Mouse (Mus musculus): ENCODE results near the gene Sulf2. TPM values are rescaled to one million over a fixed set of nuclear protein-coding genes. Genes with fewer than 3 reads are reported as not detected.

Sulf2 gene
- polyA plus RNA-seq, 1 experiment, result 18.6 TPM

DNA sequence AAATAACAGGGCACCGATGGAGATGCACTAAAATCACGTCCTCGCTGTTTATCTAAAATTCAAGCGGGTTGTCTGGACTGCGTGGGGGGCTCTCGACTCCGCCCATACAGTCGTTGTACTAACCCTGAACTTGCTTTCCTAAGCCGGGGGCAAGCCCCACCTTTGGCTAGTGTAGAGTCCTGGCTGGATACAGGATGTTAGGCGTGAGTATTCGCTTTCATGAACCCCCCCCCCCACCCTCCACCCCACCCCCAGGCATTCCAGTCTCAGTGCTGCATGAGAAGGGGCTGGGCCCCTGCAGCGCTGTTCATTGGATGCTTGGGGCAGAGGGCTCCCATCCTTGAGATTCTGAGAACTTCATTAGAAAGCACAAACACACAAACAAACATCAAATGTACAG, 659 bp upstream of the Sulf2 start:
- peaks cover 5% of the 10 kb centered on the region for H3K4me1 ChIP-seq (ENCODE audit: control insufficient read depth, insufficient read depth, low read length)
- H3K36me3 ChIP-seq (ENCODE audit: control insufficient read depth, insufficient read depth, low read length), result no peaks in the 10 kb centered on the region
- H3K27me3 ChIP-seq (replicated peaks; ENCODE audit: control insufficient read depth, insufficient read depth, low read length), result no peaks in the 10 kb centered on the region
- WGBS, result 21% methylated on average over 12 of the region's 12 CpGs
- no peak for DNase-seq
- TF ChIP-seq CTCF (conservative IDR thresholded peaks at IDR 0.05; ENCODE audit: insufficient read depth, insufficient read length, low read depth, low read length), result no peak
- TF ChIP-seq POLR2A (IDR thresholded peaks at IDR 0.05; ENCODE audit: low read depth, low read length), result no peak
- no peak overlapping the region for H3K27ac ChIP-seq (ENCODE audit: insufficient read depth, low read depth, low read length)
- H3K4me3 ChIP-seq (ENCODE audit: insufficient read depth, low read depth, low read length), result no peak overlapping the region

DNA sequence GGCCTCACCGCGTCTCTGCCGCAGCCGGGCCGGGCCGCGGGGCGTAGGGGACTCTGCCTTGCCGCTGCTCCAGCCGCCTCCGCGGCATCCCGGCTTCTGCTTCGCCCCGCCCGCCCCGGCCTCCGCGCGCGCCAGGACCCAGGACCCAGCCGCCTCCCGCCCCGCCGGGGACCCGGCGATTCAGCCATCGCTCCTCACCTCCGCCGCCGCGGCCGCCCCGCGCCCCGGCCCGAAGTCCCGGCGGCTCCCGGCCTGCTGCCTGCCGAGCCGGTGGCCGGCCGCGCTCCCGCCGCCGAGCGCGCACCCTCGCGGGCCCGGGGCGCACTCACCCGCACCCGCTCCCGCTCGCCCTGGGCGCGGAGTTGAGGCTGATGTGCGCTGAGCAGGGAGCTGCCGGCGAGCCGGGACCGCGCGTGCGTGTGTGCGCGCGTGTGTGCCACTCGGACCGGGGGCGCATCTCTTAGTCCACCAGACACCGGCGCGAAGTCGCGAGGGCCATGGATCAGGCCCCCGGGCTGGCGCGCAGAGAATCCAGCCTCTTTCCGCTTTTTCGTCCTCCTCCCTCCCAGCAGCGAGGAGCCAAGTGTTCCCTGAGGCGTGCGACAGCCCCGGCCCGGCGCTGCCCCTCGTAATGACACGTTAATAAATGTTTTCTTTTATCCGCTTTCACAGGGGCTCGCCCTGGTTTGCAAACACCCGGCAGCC, 562 bp downstream of the Sulf2 start:
- H3K27ac ChIP-seq (ENCODE audit: insufficient read depth, low read depth, low read length), result 0 out of 2 replicates have a peak overlapping the region, but pooled peaks have one; percentile 11
- no peaks in the 10 kb centered on the region for H3K27me3 ChIP-seq (replicated peaks; ENCODE audit: control insufficient read depth, insufficient read depth, low read length)
- no peak for DNase-seq
- no peak for TF ChIP-seq CTCF (conservative IDR thresholded peaks at IDR 0.05; ENCODE audit: insufficient read depth, insufficient read length, low read depth, low read length)
- TF ChIP-seq POLR2A (IDR thresholded peaks at IDR 0.05; ENCODE audit: low read depth, low read length), result no peak
- WGBS, result 3% methylated on average over 94 of the region's 95 CpGs
- peaks cover 5% of the 10 kb centered on the region for H3K4me1 ChIP-seq (ENCODE audit: control insufficient read depth, insufficient read depth, low read length)
- H3K4me3 ChIP-seq (ENCODE audit: insufficient read depth, low read depth, low read length), result peak overlapping the region; percentile 62
- H3K36me3 ChIP-seq (ENCODE audit: control insufficient read depth, insufficient read depth, low read length), result no peaks in the 10 kb centered on the region

GRCm38 (mm10) chr2:166153891-166154711, 1.4 kb downstream of the Sulf2 start:
- peak; percentile 37 for DNase-seq
- no peaks in the 10 kb centered on the region for H3K27me3 ChIP-seq (replicated peaks; ENCODE audit: control insufficient read depth, insufficient read depth, low read length)
- H3K27ac ChIP-seq (ENCODE audit: insufficient read depth, low read depth, low read length), result 0 out of 2 replicates have a peak overlapping the region, but pooled peaks have one; percentile 22
- no peak for TF ChIP-seq POLR2A (IDR thresholded peaks at IDR 0.05; ENCODE audit: low read depth, low read length)
- peaks cover 5% of the 10 kb centered on the region for H3K4me1 ChIP-seq (ENCODE audit: control insufficient read depth, insufficient read depth, low read length)
- 2% methylated on average over 51 of the region's 51 CpGs for WGBS
- H3K4me3 ChIP-seq (ENCODE audit: insufficient read depth, low read depth, low read length), result peak overlapping the region; percentile 62
- no peaks in the 10 kb centered on the region for H3K36me3 ChIP-seq (ENCODE audit: control insufficient read depth, insufficient read depth, low read length)

GRCm38 (mm10) chr2:166153399-166153793, 2.1 kb downstream of the Sulf2 start:
- TF ChIP-seq CTCF (conservative IDR thresholded peaks at IDR 0.05; ENCODE audit: insufficient read depth, insufficient read length, low read depth, low read length) (no peak), POLR2A (IDR thresholded peaks at IDR 0.05; ENCODE audit: low read depth, low read length) (no peak)
- no peak overlapping the region for H3K27ac ChIP-seq (ENCODE audit: insufficient read depth, low read depth, low read length)
- 43% methylated on average over 3 of the region's 3 CpGs for WGBS
- no peaks in the 10 kb centered on the region for H3K27me3 ChIP-seq (replicated peaks; ENCODE audit: control insufficient read depth, insufficient read depth, low read length)
- H3K36me3 ChIP-seq (ENCODE audit: control insufficient read depth, insufficient read depth, low read length), result no peaks in the 10 kb centered on the region
- 0 out of 2 replicates have a peak overlapping the region, but pooled peaks have one; percentile 3 for H3K4me3 ChIP-seq (ENCODE audit: insufficient read depth, low read depth, low read length)
- peak; percentile 27 for DNase-seq
- H3K4me1 ChIP-seq (ENCODE audit: control insufficient read depth, insufficient read depth, low read length), result peaks cover 5% of the 10 kb centered on the region

GRCm38 (mm10) chr2:166152734-166153398, 2.6 kb downstream of the Sulf2 start:
- DNase-seq, result peak; percentile 30
- Histone ChIP-seq H3K36me3 (ENCODE audit: control insufficient read depth, insufficient read depth, low read length) (no peaks in the 10 kb centered on the region), H3K27me3 (replicated peaks; ENCODE audit: control insufficient read depth, insufficient read depth, low read length) (no peaks in the 10 kb centered on the region), H3K4me3 (ENCODE audit: insufficient read depth, low read depth, low read length) (no peak overlapping the region), H3K27ac (ENCODE audit: insufficient read depth, low read depth, low read length) (no peak overlapping the region), H3K4me1 (ENCODE audit: control insufficient read depth, insufficient read depth, low read length) (peaks cover 5% of the 10 kb centered on the region)
- WGBS, result 67% methylated on average over 11 of the region's 11 CpGs
- no peak for TF ChIP-seq POLR2A (IDR thresholded peaks at IDR 0.05; ENCODE audit: low read depth, low read length)
- TF ChIP-seq CTCF (conservative IDR thresholded peaks at IDR 0.05; ENCODE audit: insufficient read depth, insufficient read length, low read depth, low read length), result no peak

DNA sequence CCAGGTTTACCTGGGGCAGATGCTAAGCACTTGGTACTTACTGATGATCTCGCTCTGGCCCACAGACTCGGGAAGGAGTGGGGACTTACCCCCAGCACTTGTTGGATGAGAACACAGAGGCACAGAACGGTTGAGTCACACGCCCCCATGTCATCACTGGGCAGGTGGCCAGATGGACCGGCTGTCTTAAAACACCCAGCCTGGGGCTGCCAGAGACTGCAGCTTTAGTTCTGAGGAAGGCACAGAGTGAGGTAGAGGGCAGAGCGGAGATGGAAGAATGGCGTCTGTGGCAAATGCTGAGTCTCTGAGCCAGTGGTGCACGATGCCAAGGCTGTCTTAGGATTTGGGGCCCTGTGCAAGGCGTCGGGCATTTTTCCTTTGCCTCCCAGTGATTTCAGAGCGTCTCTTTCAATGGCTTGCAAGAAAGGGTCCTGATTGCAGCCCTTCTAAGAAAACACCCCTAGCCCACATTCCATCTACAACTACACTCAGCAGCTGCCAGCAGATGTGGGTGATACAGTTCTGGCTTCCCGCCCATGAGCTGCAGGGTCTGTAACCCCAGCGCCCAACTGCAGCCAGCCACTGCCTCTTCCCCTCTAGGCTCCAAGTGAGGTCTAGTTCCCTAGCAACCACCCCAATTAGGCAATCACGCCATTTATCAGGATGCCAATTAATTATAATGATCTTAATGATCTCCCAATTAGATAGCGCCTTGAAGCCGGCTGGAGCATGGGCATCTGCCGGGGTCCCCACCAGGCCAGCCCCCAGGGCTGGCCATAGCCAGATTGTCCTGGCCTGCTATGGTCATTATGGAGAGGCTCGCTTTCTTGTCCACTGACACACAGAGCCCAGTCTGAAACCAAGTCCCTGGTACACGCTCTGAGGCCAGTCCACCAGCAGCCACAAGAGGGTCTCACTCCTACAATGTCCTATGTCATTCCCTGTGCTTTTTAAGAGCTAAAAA, 3.7 kb downstream of the Sulf2 start:
- TF ChIP-seq POLR2A (IDR thresholded peaks at IDR 0.05; ENCODE audit: low read depth, low read length), result no peak
- TF ChIP-seq CTCF (conservative IDR thresholded peaks at IDR 0.05; ENCODE audit: insufficient read depth, insufficient read length, low read depth, low read length), result no peak
- H3K27me3 ChIP-seq (replicated peaks; ENCODE audit: control insufficient read depth, insufficient read depth, low read length), result no peaks in the 10 kb centered on the region
- H3K36me3 ChIP-seq (ENCODE audit: control insufficient read depth, insufficient read depth, low read length), result no peaks in the 10 kb centered on the region
- WGBS, result 71% methylated on average over 19 of the region's 19 CpGs
- H3K27ac ChIP-seq (ENCODE audit: insufficient read depth, low read depth, low read length), result no peak overlapping the region
- H3K4me1 ChIP-seq (ENCODE audit: control insufficient read depth, insufficient read depth, low read length), result peaks cover 5% of the 10 kb centered on the region
- peak; percentile 50 for DNase-seq
- no peak overlapping the region for H3K4me3 ChIP-seq (ENCODE audit: insufficient read depth, low read depth, low read length)
